Mouse (Mus musculus) spleen, adult 2 months (tissue): Measurements from ENCODE around the gene Nrarp.

Source experiments
- CTCF ChIP-seq: fragments of 200-500 bp; IDR thresholded peaks from 2 replicates; pipeline ENCODE4 v1.5.1; 2011; ENCODE audit warnings: mild to moderate bottlenecking, inconsistent platforms; ENCODE audit not compliant: insufficient read depth, insufficient read length, insufficient replicate concordance; ENCODE audit errors: extremely low read depth
- POLR2A ChIP-seq: fragments of 200-500 bp; IDR thresholded peaks from 2 replicates; pipeline ENCODE4 v1.6.1; 2011; ENCODE audit warnings: low read depth, low read length, inconsistent platforms

DNA sequence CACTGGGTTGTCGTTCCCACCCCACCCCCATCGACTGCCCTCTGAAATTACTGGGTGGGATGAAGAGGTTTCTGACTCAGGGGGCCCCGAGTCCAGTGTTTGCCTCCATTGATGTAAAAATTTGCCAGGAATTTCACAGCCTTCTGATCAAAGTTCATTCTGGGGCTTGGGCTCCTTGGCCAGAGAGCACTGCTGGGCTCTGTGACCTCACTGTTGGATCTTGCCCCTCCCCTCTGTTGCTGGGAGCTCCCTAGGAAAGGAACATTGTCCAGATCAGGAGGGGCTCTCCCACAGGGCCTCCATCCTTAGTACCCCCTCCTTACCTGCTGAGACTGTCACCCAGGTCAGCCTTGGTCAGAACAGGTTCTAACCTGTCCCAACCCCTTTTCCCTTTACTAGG lies 33.9 kb downstream of the Nrarp start, which contains the start of gene Stpg3:
- TF ChIP-seq CTCF (no peak), POLR2A (no peak)
